Mouse (Mus musculus) stomach, embryonic 15.5 days (tissue): ENCODE data around the gene Eif4ebp2. TPM values are rescaled to one million over a fixed set of nuclear protein-coding genes. Genes with fewer than 3 reads are reported as not detected.
"Not testable (repeated sequence)": the region's sequence is repeated elsewhere in the genome, so short reads cannot be mapped to it uniquely, and the experiment has no call there.

Experiments
- ATAC-seq: fragments of 200-750 bp; cut with Nextera tagmentation; 2 replicates; pipeline ENCODE4 v1.8.0; 2017; ENCODE audit warnings: low read depth, moderate number of reproducible peaks, moderate TSS enrichment; ENCODE audit not compliant: insufficient read depth, low FRiP score
- H3K27ac ChIP-seq: fragments of 300-500 bp; sonication (generic); 2 replicates; pipeline ENCODE4 v1.5.1; 2015; ENCODE audit warnings: mild to moderate bottlenecking, inconsistent platforms
- H3K27me3 ChIP-seq: fragments of 300-500 bp; sonication (generic); replicated peaks from 2 replicates; pipeline ENCODE4 v1.6.1; 2015; ENCODE audit warnings: inconsistent platforms
- H3K36me3 ChIP-seq: fragments of 300-500 bp; sonication (generic); 2 replicates; pipeline ENCODE4 v1.6.1; 2015; ENCODE audit warnings: inconsistent platforms
- H3K4me1 ChIP-seq: fragments of 300-500 bp; sonication (generic); 2 replicates; pipeline ENCODE4 v1.6.1; 2015; ENCODE audit warnings: inconsistent platforms
- H3K4me2 ChIP-seq: fragments of 300-500 bp; sonication (generic); 2 replicates; pipeline ENCODE4 v1.6.1; 2015; ENCODE audit warnings: mild to moderate bottlenecking, inconsistent platforms
- H3K4me3 ChIP-seq: fragments of 300-500 bp; sonication (generic); replicated peaks from 2 replicates; pipeline ENCODE4 v1.5.1; 2015; ENCODE audit warnings: inconsistent platforms
- H3K9ac ChIP-seq: fragments of 300-500 bp; sonication (generic); 2 replicates; pipeline ENCODE4 v1.6.1; 2015; ENCODE audit warnings: inconsistent platforms
- H3K9me3 ChIP-seq: fragments of 300-500 bp; sonication (generic); 2 replicates; pipeline ENCODE4 v1.6.1; 2016; ENCODE audit warnings: inconsistent platforms
- WGBS: fragments of 180-500 bp; shearing (Covaris S2); methylation state at CpG from one replicate; pipeline ENCODE4 v1.1.7; 2015; 5-methylcytosine and 5-hydroxymethylcytosine counted together
- polyA plus RNA-seq: library from polyadenylated mRNA; unstranded; fragments of >200 nt; fragmentation: Nextera tagmentation; extraction: Ambion mirVana; gene quantifications from 2 replicates; pipeline ENCODE4 v1.2.1, GENCODE M21; 2015

The Eif4ebp2 gene
- polyA plus RNA-seq, 1 experiment from 2014 or later, result 77.5 TPM

GRCm38 (mm10) chr10:61453171-61453570, 710 bp upstream of the Eif4ebp2 start:
- H3K4me1 ChIP-seq, result peaks cover 17% of the 10 kb centered on the region; the same call in 1 of the 2 replicates
- H3K36me3 ChIP-seq, H3K4me3 ChIP-seq, H3K9me3 ChIP-seq, H3K27me3 ChIP-seq, ATAC-seq, H3K9ac ChIP-seq, H3K27ac ChIP-seq, H3K4me2 ChIP-seq: not testable (repeated sequence)
- 72% methylated on average over 3 of the region's 3 CpGs for WGBS

GRCm38 (mm10) chr10:61451931-61452617, 387 bp downstream of the Eif4ebp2 start:
- ATAC-seq, result peak; percentile 16
- peak overlapping the region; percentile 88 for H3K9ac ChIP-seq
- H3K27ac ChIP-seq, result peak overlapping the region; percentile 86
- peaks cover 17% of the 10 kb centered on the region; the same call in 1 of the 2 replicates for H3K4me1 ChIP-seq
- H3K4me3 ChIP-seq, result peak overlapping the region; percentile 100
- under 1% methylated on average over 58 of the region's 62 CpGs for WGBS
- no peaks in the 10 kb centered on the region for H3K9me3 ChIP-seq
- H3K36me3 ChIP-seq, result peaks cover 9% of the 10 kb centered on the region
- peak overlapping the region; percentile 68 for H3K4me2 ChIP-seq
- no peaks in the 10 kb centered on the region for H3K27me3 ChIP-seq

GRCm38 (mm10) chr10:61451463-61451930, 964 bp downstream of the Eif4ebp2 start:
- Histone ChIP-seq H3K36me3 (peaks cover 9% of the 10 kb centered on the region), H3K4me1 (peaks cover 17% of the 10 kb centered on the region; the same call in 1 of the 2 replicates), H3K27me3 (no peaks in the 10 kb centered on the region), H3K9ac (peak overlapping the region; percentile 88), H3K4me3 (peak overlapping the region; percentile 100), H3K9me3 (no peaks in the 10 kb centered on the region), H3K27ac (peak overlapping the region; percentile 86), H3K4me2 (peak overlapping the region; percentile 68)
- 2% methylated on average over 8 of the region's 8 CpGs for WGBS
- 0 out of 2 replicates have a peak, but pooled peaks have one; percentile 4 for ATAC-seq

GRCm38 (mm10) chr10:61448834-61449233, 3.6 kb downstream of the Eif4ebp2 start:
- no peak overlapping the region for H3K4me2 ChIP-seq
- H3K27ac ChIP-seq, result no peak overlapping the region
- no peaks in the 10 kb centered on the region for H3K27me3 ChIP-seq
- H3K4me3 ChIP-seq, result no peak overlapping the region
- H3K9ac ChIP-seq, result no peak overlapping the region
- ATAC-seq, result no peak
- H3K36me3 ChIP-seq, result peaks cover 9% of the 10 kb centered on the region
- WGBS, result 66% methylated on average over 3 of the region's 3 CpGs
- H3K9me3 ChIP-seq, result no peaks in the 10 kb centered on the region
- H3K4me1 ChIP-seq, result peaks cover 31% of the 10 kb centered on the region

- ATAC-seq, result no peak
- H3K36me3 ChIP-seq, result peaks cover 9% of the 10 kb centered on the region
- no peaks in the 10 kb centered on the region for H3K9me3 ChIP-seq
- H3K4me3 ChIP-seq, result no peak overlapping the region
- no peaks in the 10 kb centered on the region for H3K27me3 ChIP-seq
- no peak overlapping the region for H3K27ac ChIP-seq
- 85% methylated on average over 10 of the region's 10 CpGs for WGBS
- no peak overlapping the region for H3K9ac ChIP-seq
- H3K4me1 ChIP-seq, result peaks cover 33% of the 10 kb centered on the region
- no peak overlapping the region for H3K4me2 ChIP-seq
Measured at GRCm38 (mm10) chr10:61447581-61448353, 4.7 kb downstream of the Eif4ebp2 start.

GRCm38 (mm10) chr10:61445016-61445415, 7.4 kb downstream of the Eif4ebp2 start:
- peaks cover 9% of the 10 kb centered on the region for H3K36me3 ChIP-seq
- ATAC-seq, result no peak
- H3K27ac ChIP-seq, result no peak overlapping the region
- no peaks in the 10 kb centered on the region for H3K9me3 ChIP-seq
- WGBS, result 67% methylated on average over 3 of the region's 3 CpGs
- no peak overlapping the region for H3K4me2 ChIP-seq
- H3K9ac ChIP-seq, result no peak overlapping the region
- H3K4me3 ChIP-seq, result no peak overlapping the region
- no peaks in the 10 kb centered on the region for H3K27me3 ChIP-seq
- H3K4me1 ChIP-seq, result peaks cover 19% of the 10 kb centered on the region

- Histone ChIP-seq H3K36me3 (peaks cover 5% of the 10 kb centered on the region; the same call in 1 of the 2 replicates), H3K9me3 (no peaks in the 10 kb centered on the region), H3K4me2 (no peak overlapping the region), H3K9ac (no peak overlapping the region), H3K4me1 (peaks cover 16% of the 10 kb centered on the region), H3K27ac (no peak overlapping the region), H3K4me3 (no peak overlapping the region), H3K27me3 (no peaks in the 10 kb centered on the region)
- 50% methylated on average over 1 of the region's 1 CpGs for WGBS
- ATAC-seq, result no peak
Measured at GRCm38 (mm10) chr10:61443876-61444275, 8.6 kb downstream of the Eif4ebp2 start.

- no peak overlapping the region for H3K27ac ChIP-seq
- peaks cover 16% of the 10 kb centered on the region for H3K4me1 ChIP-seq
- ATAC-seq, result no peak
- no peak overlapping the region for H3K9ac ChIP-seq
- H3K9me3 ChIP-seq, result no peaks in the 10 kb centered on the region
- H3K27me3 ChIP-seq, result no peaks in the 10 kb centered on the region
- peaks cover 5% of the 10 kb centered on the region; the same call in 1 of the 2 replicates for H3K36me3 ChIP-seq
- 39% methylated on average over 6 of the region's 6 CpGs for WGBS
- H3K4me3 ChIP-seq, result no peak overlapping the region
- no peak overlapping the region for H3K4me2 ChIP-seq
Measured at GRCm38 (mm10) chr10:61443456-61443855, 9.0 kb downstream of the Eif4ebp2 start.

GRCm38 (mm10) chr10:61440202-61440800, 12.2 kb downstream of the Eif4ebp2 start:
- WGBS, result 93% methylated on average over 7 of the region's 7 CpGs
- no peaks in the 10 kb centered on the region for H3K9me3 ChIP-seq
- no peaks in the 10 kb centered on the region for H3K36me3 ChIP-seq
- H3K27ac ChIP-seq, result no peak overlapping the region
- H3K9ac ChIP-seq, result no peak overlapping the region
- H3K4me2 ChIP-seq, result no peak overlapping the region
- ATAC-seq, result no peak
- H3K27me3 ChIP-seq, result no peaks in the 10 kb centered on the region
- H3K4me3 ChIP-seq, result no peak overlapping the region
- H3K4me1 ChIP-seq, result peaks cover 15% of the 10 kb centered on the region

- no peak overlapping the region for H3K4me2 ChIP-seq
- no peak for ATAC-seq
- no peaks in the 10 kb centered on the region for H3K4me1 ChIP-seq
- no peaks in the 10 kb centered on the region for H3K9me3 ChIP-seq
- H3K27ac ChIP-seq, result no peak overlapping the region
- no peak overlapping the region for H3K4me3 ChIP-seq
- no peaks in the 10 kb centered on the region for H3K27me3 ChIP-seq
- 91% methylated on average over 9 of the region's 9 CpGs for WGBS
- H3K36me3 ChIP-seq, result peaks cover 39% of the 10 kb centered on the region
- H3K9ac ChIP-seq, result no peak overlapping the region
Measured at GRCm38 (mm10) chr10:61431375-61431774, 21.1 kb downstream of the Eif4ebp2 start.

- Histone ChIP-seq H3K4me3 (no peak overlapping the region), H3K36me3 (peaks cover 33% of the 10 kb centered on the region), H3K4me1 (0 out of 2 replicates have a peak, but pooled peaks cover 4% of the 10 kb centered on the region), H3K9ac (no peak overlapping the region), H3K27me3 (no peaks in the 10 kb centered on the region), H3K27ac (no peak overlapping the region), H3K9me3 (no peaks in the 10 kb centered on the region), H3K4me2 (no peak overlapping the region)
- no peak for ATAC-seq
- WGBS, result 92% methylated on average over 5 of the region's 5 CpGs
Measured at GRCm38 (mm10) chr10:61429043-61429442, 23.4 kb downstream of the Eif4ebp2 start.
